Mouse (Mus musculus): ENCODE measurements around the gene Cd200r4. TPM values are rescaled to one million over a fixed set of nuclear protein-coding genes. Genes with fewer than 3 reads are reported as not detected.

The Cd200r4 gene
- polyA plus RNA-seq, 1 experiment from 2014 or later = 0.17 TPM

Other genes with a start within 250 kb of the Cd200r4 start
- 9.5 and 9.9 TPM in 2 replicates for gene Nepro, start 87.4 kb upstream of the Cd200r4 start, polyA plus RNA-seq (2016; fragmentation: Nextera tagmentation; extraction: Ambion mirVana)
- gene Gtpbp8, start 65.4 kb upstream of the Cd200r4 start, polyA plus RNA-seq (2016; fragmentation: Nextera tagmentation; extraction: Ambion mirVana) = 37.9 and 40.1 TPM in 2 replicates
- 0.64 and 0.79 TPM in 2 replicates for gene Cd200r1, start 46.0 kb upstream of the Cd200r4 start, polyA plus RNA-seq (2016; fragmentation: Nextera tagmentation; extraction: Ambion mirVana)
- gene Cd200r2, start 55.4 kb downstream of the Cd200r4 start, polyA plus RNA-seq (2016; fragmentation: Nextera tagmentation; extraction: Ambion mirVana) = not detected in 2 replicates
- not detected in 2 replicates for gene Cd200r3, start 131.9 kb downstream of the Cd200r4 start, polyA plus RNA-seq (2016; fragmentation: Nextera tagmentation; extraction: Ambion mirVana)